Mouse (Mus musculus) G1E (cell line): Measurements from ENCODE around the gene Noct.

Experiments used
- CTCF ChIP-seq: IDR thresholded peaks from 2 replicates; pipeline ENCODE4 v1.5.1; 2012; ENCODE audit warnings: low read depth, low read length, inconsistent platforms, mixed read lengths
- GATA1 ChIP-seq: IDR thresholded peaks from 2 replicates; pipeline ENCODE4 v1.6.1; 2012; ENCODE audit warnings: borderline replicate concordance, low read length, inconsistent platforms, mixed read lengths
- GATA2 ChIP-seq: IDR thresholded peaks from 2 replicates; pipeline ENCODE4 v1.6.1; 2012; ENCODE audit warnings: low read depth, low read length, inconsistent platforms, borderline replicate concordance
- POLR2AphosphoS5 ChIP-seq: IDR thresholded peaks from 2 replicates; pipeline ENCODE4 v1.6.1; 2012; ENCODE audit warnings: low read depth, low read length, inconsistent platforms; ENCODE audit not compliant: insufficient replicate concordance
- TAL1 ChIP-seq: conservative IDR thresholded peaks from 2 replicates; pipeline ENCODE4 v1.6.1; 2012; ENCODE audit warnings: low read depth, low read length, inconsistent platforms, mixed read lengths

DNA sequence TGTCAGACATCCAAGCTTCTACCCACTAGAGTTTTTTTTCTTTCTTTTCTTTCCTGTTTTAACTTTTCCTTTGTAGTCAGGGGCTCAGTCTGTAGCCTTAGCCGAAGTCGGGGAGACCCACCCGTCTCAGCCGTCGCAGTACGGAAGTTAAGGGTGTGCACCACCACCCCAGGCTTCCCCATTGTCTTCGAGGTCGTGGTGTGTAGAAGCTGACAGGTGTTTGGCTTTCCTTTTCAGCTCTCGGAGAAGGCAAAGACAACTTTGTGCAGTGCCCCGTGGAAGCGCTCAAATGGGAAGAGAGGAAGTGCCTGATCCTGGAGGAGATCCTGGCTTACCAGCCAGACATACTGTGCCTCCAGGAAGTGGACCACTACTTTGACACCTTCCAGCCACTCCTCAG is 25.2 kb downstream of the Noct start:
- TF ChIP-seq CTCF, result no peak
- TF ChIP-seq GATA1, result no peak
- TF ChIP-seq TAL1, result no peak
- no peak; the same call in 1 of the 2 replicates for TF ChIP-seq POLR2AphosphoS5
- no peak for TF ChIP-seq GATA2
